ENCODE assay signal across 8 mouse cellular contexts in the genomic region with DNA sequence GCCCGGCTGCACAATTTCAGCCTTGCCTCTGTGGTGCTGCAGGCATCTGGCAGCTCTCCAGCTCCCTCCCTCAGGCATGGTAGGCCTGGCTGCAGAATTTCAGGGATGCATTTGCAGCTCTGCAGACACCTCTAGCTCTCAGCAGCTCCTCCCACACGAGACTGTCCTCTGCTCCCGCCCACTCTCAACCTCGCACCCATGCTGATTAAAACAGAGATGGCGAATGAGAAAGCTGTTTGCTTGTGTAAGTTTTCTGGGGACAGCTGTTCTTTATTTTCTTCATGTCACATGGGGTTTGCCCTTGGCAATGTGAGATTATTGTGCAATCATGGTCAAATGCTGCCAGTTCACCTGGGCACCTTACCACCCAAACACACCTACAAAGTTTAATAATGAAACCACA.
DNase-seq lines count a peak whose midpoint lies in the region; ATAC-seq and TF ChIP-seq lines count a peak whose summit lies in the region.

No protein-coding gene starts in this region.

- peaks cover 0 to 13% of the 10 kb centered on the region in 2 experiments; a peak in 2 of 4 replicates for H3K36me3 ChIP-seq in MEL (ENCODE audit: control insufficient read depth in 1 of 2, insufficient read depth in 2 of 2, low read length in 2 of 2)
- no peaks in the 10 kb centered on the region for H3K36me3 ChIP-seq in hindbrain, embryonic 16.5 days (ENCODE audit: control insufficient read depth, insufficient read depth, low read length)

- H3K4me1 ChIP-seq in MEL (ENCODE audit: control insufficient read depth in 1 of 2, insufficient read depth in 2 of 2, low read length in 2 of 2), result peaks cover 0 to 18% of the 10 kb centered on the region in 2 experiments; a peak in 2 of 4 replicates
- peaks cover 5% of the 10 kb centered on the region for H3K4me1 ChIP-seq in hindbrain, embryonic 16.5 days (ENCODE audit: control insufficient read depth, insufficient read depth, low read depth, low read length)

- peak overlapping the region; percentile 5; the same call in 1 of the 2 replicates for H3K9ac ChIP-seq in MEL (ENCODE audit: control insufficient read depth, low read depth, low read length, poor library complexity, severe bottlenecking)
- H3K9ac ChIP-seq in hindbrain, embryonic 16.5 days (ENCODE audit: low read depth, low read length), result no peak overlapping the region

- no peaks in the 10 kb centered on the region for H3K27me3 ChIP-seq in MEL (ENCODE audit: control insufficient read depth in 1 of 2, insufficient read depth in 2 of 2, low read length in 2 of 2)
- no peaks in the 10 kb centered on the region for H3K27me3 ChIP-seq in hindbrain, embryonic 16.5 days (replicated peaks; ENCODE audit: control insufficient read depth, insufficient read depth, low read length)

- 0 out of 4 replicates have a peak overlapping the region, but pooled peaks of 1 of the 2 experiments have one; percentile 4 for H3K4me3 ChIP-seq in MEL (ENCODE audit: control insufficient read depth in 1 of 2, insufficient read depth in 1 of 2, low read depth in 2 of 2, low read length in 2 of 2)
- H3K4me3 ChIP-seq in hindbrain, embryonic 16.5 days (ENCODE audit: low read length), result no peak overlapping the region

- no peaks in the 10 kb centered on the region for H3K79me2 ChIP-seq in MEL (ENCODE audit: control insufficient read depth, insufficient read depth, low read length, poor library complexity)

- TF ChIP-seq RAD21 in MEL (IDR thresholded peaks at IDR 0.05; ENCODE audit: low read depth, low read length), result no peak

- TF ChIP-seq CTCF in MEL (IDR thresholded peaks at IDR 0.05 in 2 of 3, conservative IDR thresholded peaks at IDR 0.05 in 1 of 3; ENCODE audit: control insufficient read depth in 1 of 3, insufficient read depth in 1 of 3, low read depth in 2 of 3, low read length in 3 of 3, poor library complexity in 1 of 3, severe bottlenecking in 1 of 3), result no peak

- no peak overlapping the region for H3K4me2 ChIP-seq in hindbrain, embryonic 16.5 days (ENCODE audit: low read length)

- no peaks in the 10 kb centered on the region for H3K9me3 ChIP-seq in MEL (replicated peaks; ENCODE audit: insufficient read depth, low read length)
- H3K9me3 ChIP-seq in hindbrain, embryonic 16.5 days (ENCODE audit: control insufficient read depth, low read length), result no peaks in the 10 kb centered on the region

- peak; percentile 52 for DNase-seq in adrenal gland, postnatal 10 days
- DNase-seq in adrenal gland, adult 8-10 months, result no peak
- peak; percentile 69 for DNase-seq in MEL (ENCODE audit: low read depth, low spot score)
- DNase-seq in fat pad, adult 2 months (ENCODE audit: extremely low read depth, low read depth, low spot score), result peak; percentile 36
- DNase-seq in lung, adult 18-20 months, result peak; percentile 21 to 36
- DNase-seq in telencephalon, adult 2 months (ENCODE audit: low read depth, low spot score), result peak; percentile 77

- peak; percentile 77 for ATAC-seq in hindbrain, embryonic 16.5 days
- ATAC-seq in megakaryocyte, adult 5-6 weeks (ENCODE audit: poor library complexity, severe bottlenecking), result no peak

- no peak for TF ChIP-seq EP300 in MEL (IDR thresholded peaks at IDR 0.05; ENCODE audit: low read depth in 1 of 2, low read length in 2 of 2)

- 20% methylated on average over 5 of the region's 5 CpGs for WGBS in hindbrain, embryonic 16.5 days

- TF ChIP-seq POLR2A in MEL (IDR thresholded peaks at IDR 0.05; ENCODE audit: control insufficient read depth in 1 of 2, insufficient read depth in 1 of 2, low read depth in 1 of 2, low read length in 2 of 2, poor library complexity in 1 of 2), result no peak

- H3K27ac ChIP-seq in MEL (ENCODE audit: control insufficient read depth, low read depth, low read length), result no peak overlapping the region; the same call in 1 of the 2 replicates
- H3K27ac ChIP-seq in hindbrain, embryonic 16.5 days (ENCODE audit: low read depth, low read length), result no peak overlapping the region; the same call in 1 of the 2 replicates

TF ChIP-seq in MEL, 35 proteins besides CTCF, POLR2A, EP300 and RAD21:
- TF ChIP-seq TAL1 (IDR thresholded peaks at IDR 0.05; ENCODE audit: low read length), result no peak
- peak; percentile 37; the same call in 1 of the 2 replicates for TF ChIP-seq ETS1 (IDR thresholded peaks at IDR 0.05; ENCODE audit: low read depth, low read length)
- no peak for TF ChIP-seq CHD1 (IDR thresholded peaks at IDR 0.05; ENCODE audit: low read depth, low read length)
- no peak; the same call in 1 of the 2 replicates for TF ChIP-seq SIN3A (IDR thresholded peaks at IDR 0.05; ENCODE audit: low read length)
- no peak for TF ChIP-seq MAFK (IDR thresholded peaks at IDR 0.05; ENCODE audit: borderline replicate concordance, low read depth, low read length)
